Mouse (Mus musculus) gastrocnemius, postnatal 14 days (tissue): ENCODE measurements around the gene Trip6. TPM values are rescaled to one million over a fixed set of nuclear protein-coding genes. Genes with fewer than 3 reads are reported as not detected.
"Not testable (repeated sequence)": the region's sequence is repeated elsewhere in the genome, so short reads cannot be mapped to it uniquely, and the experiment has no call there.

Experiments
- DNase-seq: peaks from one replicate; pipeline ENCODE4 v3.0.0; 2021; ENCODE audit warnings: mixed read lengths
- intact Hi-C: fragments of 180-260 bp; cut with DNase I; formaldehyde crosslinking; loops from one replicate; pipeline ENCODE4 v1.15.1; 2025; ENCODE audit warnings: low total_unique reads
- microRNA-seq, 2 experiments: library from miRNA; unstranded; fragments of <30 nt; microRNA quantifications; one replicate each; pipeline ENCODE4 v1.2.0; 2021
- total RNA-seq, 2 experiments: library from RNA; stranded (reverse); gene quantifications; 2 replicates each; pipeline ENCODE4 v1.2.3; 2021

Gene Trip6
- total RNA-seq, 2 experiments from 2014 or later = 7.9 to 9.6 TPM

DNA sequence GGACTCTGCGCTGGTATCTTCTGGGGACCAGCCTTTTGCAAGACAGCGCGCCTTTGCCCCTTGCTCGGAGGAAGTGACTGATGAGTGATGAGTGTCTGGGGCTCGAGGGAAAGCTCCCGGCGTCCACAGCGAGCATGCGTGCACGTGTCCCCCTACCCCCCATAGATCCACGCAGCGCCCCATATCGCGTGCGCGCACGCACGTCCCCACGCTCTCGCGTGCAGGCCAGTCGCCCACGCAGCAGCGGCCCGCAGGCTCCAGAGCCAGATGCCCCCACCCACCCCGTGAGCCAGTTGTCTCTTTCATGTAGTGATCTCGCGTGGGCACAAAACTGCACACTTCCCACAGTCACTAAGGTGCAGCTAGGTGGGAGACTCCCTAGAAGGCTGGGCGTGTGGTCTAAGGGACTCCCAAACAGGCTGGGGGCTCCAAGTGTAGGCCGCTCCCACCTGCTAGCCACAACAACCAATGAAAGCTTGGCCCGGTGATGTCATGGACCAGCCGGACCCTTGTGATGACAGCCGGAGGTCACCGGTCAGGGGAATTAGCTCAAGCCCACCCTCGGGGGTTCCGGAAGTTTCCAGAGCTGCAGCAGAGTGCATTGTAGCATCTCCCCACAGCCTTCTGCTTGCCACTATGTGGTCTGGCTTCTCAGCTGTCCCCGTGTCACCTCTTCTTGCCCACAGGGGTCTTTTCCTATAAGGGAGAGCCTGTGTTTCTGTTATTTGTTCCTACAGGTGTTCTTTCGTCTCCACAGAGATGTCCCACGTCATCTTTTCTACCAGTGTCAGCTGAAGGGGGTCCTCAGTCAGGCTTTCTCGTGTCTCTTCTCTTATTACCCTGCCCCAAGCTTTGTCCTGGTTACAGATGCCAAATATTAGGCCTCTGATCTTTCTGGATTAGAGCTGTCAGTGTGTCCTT lies 26.9 kb downstream of the Trip6 start, which contains the start of gene Ache:
Ache (plus strand) TSS at position 488 of the 921 bp plus-strand sequence.
- intact Hi-C loops = no loop called here
- DNase-seq = no peak

DNA sequence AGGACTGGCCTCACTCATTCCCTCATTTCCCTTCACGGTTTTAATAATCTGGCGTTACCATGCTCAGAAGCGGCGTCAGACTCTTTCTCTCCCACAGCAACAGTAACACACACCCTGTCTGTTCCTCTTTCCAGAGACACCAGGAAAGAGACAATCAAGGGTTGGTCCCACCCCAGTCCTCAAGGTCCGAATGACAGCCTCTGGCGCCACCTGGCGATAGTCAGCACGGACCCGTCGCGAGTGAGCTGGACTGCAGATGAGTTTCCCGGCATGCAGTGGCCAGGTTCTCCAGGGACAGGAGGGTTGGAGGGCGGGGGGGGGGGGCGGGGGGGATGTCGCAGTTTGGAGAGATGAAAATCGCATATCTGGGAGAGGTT lies 27.6 kb downstream of the Trip6 start:
- intact Hi-C loops = no loop called here
- peak; percentile 92 for DNase-seq

GRCm38 (mm10) chr5:137285986-137286385 lies 28.2 kb downstream of the Trip6 start:
- intact Hi-C loops = no loop called here

DNA sequence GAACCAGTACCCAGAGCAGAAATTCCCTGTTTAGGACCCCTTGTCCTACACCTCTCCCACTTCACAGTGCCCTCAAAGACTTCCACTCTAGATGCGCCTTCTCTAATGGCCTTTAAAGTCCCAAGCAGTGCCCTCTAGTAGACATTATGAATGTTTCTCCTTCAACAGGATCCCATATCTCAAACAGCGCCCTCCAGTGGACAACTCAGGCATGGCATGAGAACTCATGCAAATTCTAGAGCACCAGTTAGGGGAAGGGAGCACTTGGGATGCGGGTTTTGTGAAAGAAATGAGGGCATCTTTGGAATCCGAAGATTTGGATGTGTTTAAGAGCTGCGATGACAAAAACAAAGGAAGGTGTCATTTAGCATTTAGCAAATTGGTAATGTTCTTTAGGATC lies 29.2 kb downstream of the Trip6 start:
- no peak for DNase-seq

More at GRCm38 (mm10) chr5:137285986-137286385, 28.2 kb downstream of the Trip6 start:
- DNase-seq = no peak

GRCm38 (mm10) chr5:137284411-137284810 lies 29.8 kb downstream of the Trip6 start:
- intact Hi-C loops, DNase-seq: not testable (repeated sequence)

More for the DNA sequence above, 29.2 kb downstream of the Trip6 start:
- intact Hi-C loops = no loop called here

GRCm38 (mm10) chr5:137277360-137278342 lies 36.6 kb downstream of the Trip6 start:
- DNase-seq = no peak
- intact Hi-C loops = no loop called here

- intact Hi-C loops = no loop called here
- DNase-seq = no peak
These were observed 45.9 kb downstream of the Trip6 start for GRCm38 (mm10) chr5:137268131-137268910.

DNA sequence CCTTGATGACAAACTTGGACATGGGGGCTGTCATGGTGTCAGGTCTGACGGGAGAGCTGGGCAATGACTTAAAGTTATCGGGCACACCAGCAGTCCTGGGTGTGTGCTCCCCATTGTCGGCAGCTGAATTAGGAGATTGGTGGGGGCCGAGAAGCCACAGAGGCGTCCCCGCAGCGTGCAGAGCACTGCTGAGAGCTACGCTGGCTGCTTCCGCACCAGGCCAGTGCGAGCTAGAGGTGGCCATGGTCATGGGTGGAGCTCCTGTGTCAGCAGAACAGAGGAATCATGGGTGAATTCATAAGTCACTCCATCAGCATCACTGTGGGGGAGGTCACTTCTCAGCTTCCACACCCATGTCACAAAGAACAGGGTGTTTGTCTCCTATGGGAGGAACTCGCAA lies 49.4 kb downstream of the Trip6 start:
- intact Hi-C loops = no loop called here
- DNase-seq = no peak

GRCm38 (mm10) chr5:137263897-137264720 lies 50.1 kb downstream of the Trip6 start:
- no peak for DNase-seq
- intact Hi-C loops = no loop called here

Small RNA genes lying within 50 kb of the gene (microRNA-seq; reads per million reads assigned to microRNA genes)
- gene Mir7036 (0 to 0.64 reads per million in 2 experiments), gene Mir8116 (0.32 to 1.0 reads per million in 2 experiments)

Other genes starting within 250 kb of the Trip6 start
- 1 to 10 TPM; 1.2 to 1.9 TPM for gene Serpine1, start 242.1 kb downstream of the Trip6 start, total RNA-seq
- gene Trim56, start 198.2 kb downstream of the Trip6 start, total RNA-seq = 1 to 10 TPM; 7.6 to 9.1 TPM
- gene Muc3, start 165.1 kb downstream of the Trip6 start, total RNA-seq = not detected
- under 1 TPM; 0.21 to 0.31 TPM for gene Muc3a, start 102.0 kb downstream of the Trip6 start, total RNA-seq
- gene Ache, start 26.9 kb downstream of the Trip6 start, total RNA-seq = 10 to 100 TPM; 48.8 to 59.8 TPM
- 10 to 100 TPM; 30.5 to 36.3 TPM for gene Ufsp1, start 19.8 kb downstream of the Trip6 start, total RNA-seq
- gene Srrt, start 6.7 kb downstream of the Trip6 start, total RNA-seq = 10 to 100 TPM; 39.0 to 40.6 TPM
- 1 to 10 TPM; 3.1 to 3.3 TPM for gene Slc12a9, start 19.2 kb upstream of the Trip6 start, total RNA-seq
- 10 to 100 TPM; 26.5 to 27.4 TPM for gene Ephb4, start 35.7 kb upstream of the Trip6 start, total RNA-seq
- under 1 TPM; 0.02 TPM for gene Zan, start 162.7 kb upstream of the Trip6 start, total RNA-seq
- gene Pop7, start 188.1 kb upstream of the Trip6 start, total RNA-seq = 10 to 100 TPM; 15.9 to 16.1 TPM
- gene Gigyf1, start 204.1 kb upstream of the Trip6 start, total RNA-seq = 10 to 100 TPM; 13.4 to 18.5 TPM
- gene Epo, start 218.8 kb upstream of the Trip6 start, total RNA-seq = not detected
- gene Gnb2, start 219.1 kb upstream of the Trip6 start, total RNA-seq = 100 to 1,000 TPM; 194 to 231 TPM
- gene Actl6b, start 239.1 kb upstream of the Trip6 start, total RNA-seq = not detected